Mouse (Mus musculus): Measurements from ENCODE around the gene Cpe. TPM values are rescaled to one million over a fixed set of nuclear protein-coding genes. Genes with fewer than 3 reads are reported as not detected.

The Cpe gene
- polyA plus RNA-seq, 1 experiment from 2014 or later: 260 TPM

GRCm38 (mm10) chr8:64548054-64548850 is 144.6 kb downstream of the Cpe start:
- Histone ChIP-seq H3K4me1 (replicated peaks; ENCODE audit: control insufficient read depth, insufficient read depth, low read length) (no peaks in the 10 kb centered on the region), H3K36me3 (ENCODE audit: control insufficient read depth, insufficient read depth, low read length) (no peaks in the 10 kb centered on the region), H3K27ac (ENCODE audit: low read depth, low read length) (no peak overlapping the region), H3K4me2 (ENCODE audit: low read depth, low read length, severe bottlenecking) (no peak overlapping the region), H3K27me3 (ENCODE audit: control insufficient read depth, insufficient read depth, low read length) (no peaks in the 10 kb centered on the region), H3K9me3 (ENCODE audit: control insufficient read depth, low read length) (no peaks in the 10 kb centered on the region), H3K4me3 (ENCODE audit: low read depth, low read length) (no peak overlapping the region), H3K9ac (ENCODE audit: low read length) (no peak overlapping the region)
- ATAC-seq (replicated peaks; ENCODE audit: low FRiP score): peak; percentile 59
- no peak for DNase-seq (ENCODE audit: low spot score)
- WGBS: 27% methylated on average over 5 of the region's 5 CpGs

- H3K4me2 ChIP-seq (ENCODE audit: low read depth, low read length, severe bottlenecking): no peak overlapping the region
- H3K4me3 ChIP-seq (ENCODE audit: low read depth, low read length): no peak overlapping the region
- no peak for ATAC-seq (replicated peaks; ENCODE audit: low FRiP score)
- DNase-seq (ENCODE audit: low spot score): no peak
- 86% methylated on average over 7 of the region's 7 CpGs for WGBS
- no peaks in the 10 kb centered on the region for H3K27me3 ChIP-seq (ENCODE audit: control insufficient read depth, insufficient read depth, low read length)
- no peak overlapping the region for H3K27ac ChIP-seq (ENCODE audit: low read depth, low read length)
- H3K9ac ChIP-seq (ENCODE audit: low read length): no peak overlapping the region
- no peaks in the 10 kb centered on the region for H3K36me3 ChIP-seq (ENCODE audit: control insufficient read depth, insufficient read depth, low read length)
- H3K4me1 ChIP-seq (replicated peaks; ENCODE audit: control insufficient read depth, insufficient read depth, low read length): no peaks in the 10 kb centered on the region
- no peaks in the 10 kb centered on the region for H3K9me3 ChIP-seq (ENCODE audit: control insufficient read depth, low read length)
These were observed 149.4 kb downstream of the Cpe start for GRCm38 (mm10) chr8:64543441-64543840.

Other genes with a start within 250 kb of the Cpe start
- 205 and 208 TPM in 2 replicates for gene Msmo1, start 40.7 kb upstream of the Cpe start, polyA plus RNA-seq (2014; fragmentation: Nextera tagmentation; extraction: Ambion mirVana)
- 22.6 and 26.0 TPM in 2 replicates for gene Klhl2, start 157.0 kb upstream of the Cpe start, polyA plus RNA-seq (2014; fragmentation: Nextera tagmentation; extraction: Ambion mirVana)

Data from forebrain, embryonic 11.5 days (tissue).